Comparison of ENCODE assay signal across 7 mouse cellular contexts in the genomic region with DNA sequence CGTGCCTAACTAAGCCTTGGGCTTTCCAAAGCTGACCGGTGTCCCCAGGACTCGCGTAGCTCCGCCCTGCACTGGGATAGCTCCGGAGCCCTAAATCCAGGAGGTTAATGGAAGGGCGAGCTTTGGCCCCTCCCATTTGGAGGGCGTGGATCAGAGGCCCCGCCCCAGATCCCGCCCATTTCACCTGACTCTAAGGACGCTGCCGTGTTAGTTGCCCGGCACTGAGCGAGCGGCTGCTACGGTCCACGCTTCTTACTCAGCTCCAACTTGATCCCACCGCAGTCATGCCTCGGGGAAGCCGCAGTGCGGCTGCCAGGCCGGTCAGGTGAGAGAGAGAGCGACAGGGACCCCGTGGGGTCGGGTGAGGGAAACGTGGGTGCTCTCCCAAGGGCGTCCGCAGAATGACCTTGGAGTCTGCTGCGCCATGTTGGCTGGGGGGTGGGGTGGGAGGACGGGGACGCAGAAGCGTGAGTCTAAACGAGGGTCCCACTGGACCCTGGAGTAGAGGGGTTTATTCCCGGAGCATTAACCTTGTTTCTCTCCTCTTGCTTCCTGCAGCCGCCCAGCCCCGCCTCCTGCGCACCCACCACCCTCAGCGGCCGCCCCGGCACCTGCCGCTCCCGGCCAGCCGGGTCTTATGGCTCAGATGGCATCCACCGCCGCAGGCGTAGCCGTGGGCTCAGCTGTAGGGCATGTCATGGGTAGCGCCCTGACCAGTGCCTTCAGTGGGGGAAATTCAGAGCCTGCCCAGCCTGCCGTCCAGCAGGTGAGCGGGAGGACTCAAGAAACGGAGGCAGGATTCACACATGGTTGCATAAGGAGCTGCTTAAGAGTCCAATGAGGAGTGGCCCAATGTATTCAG. TPM values are rescaled to one million over a fixed set of nuclear protein-coding genes. Genes with fewer than 3 reads are reported as not detected.
DNase-seq lines count a peak whose midpoint lies in the region; ATAC-seq lines count a peak whose summit lies in the region.

Gene Mmp11, minus strand, starts transcription at position 817 of the 862 bp plus-strand sequence.

- intact Hi-C loops in left cerebral cortex, postnatal 25 days (cut with DNase I) = no loop called here

- peak; percentile 91 for DNase-seq in adrenal gland, postnatal 10 days
- DNase-seq in embryo, embryonic 11 days = peak; percentile 88
- peak; percentile 85 for DNase-seq in gastrocnemius, postnatal 25 days
- peak; percentile 79 to 84 for DNase-seq in left cerebral cortex, postnatal 25 days (ENCODE audit: low spot score in 2 of 2)
- peak; percentile 68 for DNase-seq in right cerebral cortex, postnatal 36 days (ENCODE audit: low spot score in 2 of 2)

- 2% methylated on average over 51 of the region's 51 CpGs for WGBS in intestine, embryonic 15.5 days

- no peaks in the 10 kb centered on the region for H3K9me3 ChIP-seq in intestine, embryonic 15.5 days

- H3K27ac ChIP-seq in intestine, embryonic 15.5 days = peak within 1 kb of the TSS; percentile 72; the same call in 1 of the 2 replicates

- H3K4me1 ChIP-seq in intestine, embryonic 15.5 days (replicated peaks) = peaks cover 23% of the 10 kb centered on the region

- peak within 1 kb of the TSS; percentile 58 for H3K9ac ChIP-seq in intestine, embryonic 15.5 days

- no peaks in the 10 kb centered on the region for H3K36me3 ChIP-seq in intestine, embryonic 15.5 days

- H3K27me3 ChIP-seq in intestine, embryonic 15.5 days (replicated peaks) = 0 out of 2 replicates have a peak, but pooled peaks cover 9% of the 10 kb centered on the region

- peak; percentile 89 for ATAC-seq in intestine, embryonic 15.5 days
- peak; percentile 83 for ATAC-seq in megakaryocyte-erythroid progenitor cell, adult 5-6 weeks (replicated peaks; ENCODE audit: low FRiP score, low TSS enrichment, poor library complexity, severe bottlenecking)

- peak within 1 kb of the TSS; percentile 62 for H3K4me3 ChIP-seq in intestine, embryonic 15.5 days (replicated peaks)

- peak within 1 kb of the TSS; percentile 79 for H3K4me2 ChIP-seq in intestine, embryonic 15.5 days (replicated peaks)

RNA-seq across cellular contexts. Expression of gene Mmp11, which starts in this region (rescaled TPM):
- 10 to 100 TPM in 1 of 2 experiments, 1 to 10 TPM in 1; 6.6 to 14.6 TPM for total RNA-seq in adrenal gland, postnatal 10 days (2021)
- 1 to 10 TPM; 1.7 to 3.3 TPM for total RNA-seq in gastrocnemius, postnatal 25 days (2021)
- polyA plus RNA-seq in intestine, embryonic 15.5 days (2015; fragmentation: Nextera tagmentation; extraction: Ambion mirVana) = 30.1 and 32.2 TPM in 2 replicates
- 1 to 10 TPM; 1.1 to 1.7 TPM for total RNA-seq in left cerebral cortex, postnatal 25 days (2021)
- total RNA-seq in megakaryocyte-erythroid progenitor cell, adult 5-6 weeks (2014; fragmentation: Nextera tagmentation) = 0.96 and 1.9 TPM in 2 replicates
- not detected in 2 replicates for total RNA-seq in megakaryocyte-erythroid progenitor cell, adult 5-6 weeks (2017)

Comparison
In these comparisons a context has a peak if more than half of its experiments do, and no peak if none do; other contexts are left out.
1. Peak in every context shown above with its lines: DNase-seq, ATAC-seq, H3K4me3 ChIP-seq and H3K27ac ChIP-seq.